Mouse (Mus musculus) midbrain, embryonic 12.5 days (tissue): ENCODE measurements around the gene Rps12. TPM values are rescaled to one million over a fixed set of nuclear protein-coding genes. Genes with fewer than 3 reads are reported as not detected.

Source experiments
- ATAC-seq: fragments of 200-750 bp; cut with Nextera tagmentation; 2 replicates; pipeline ENCODE4 v1.8.0; 2017; ENCODE audit warnings: low read depth, moderate TSS enrichment, moderate library complexity; ENCODE audit not compliant: low FRiP score
- H3K27ac ChIP-seq: fragments of 300-500 bp; sonication (generic); replicated peaks from 2 replicates; pipeline ENCODE4 v1.5.1; 2016; ENCODE audit warnings: mild to moderate bottlenecking
- H3K27me3 ChIP-seq: fragments of 300-500 bp; sonication (generic); 2 replicates; pipeline ENCODE4 v1.6.1; 2016; ENCODE audit warnings: mild to moderate bottlenecking
- H3K36me3 ChIP-seq: fragments of 300-500 bp; sonication (generic); 2 replicates; pipeline ENCODE4 v1.6.1; 2016
- H3K4me1 ChIP-seq: fragments of 300-500 bp; sonication (generic); 2 replicates; pipeline ENCODE4 v1.6.1; 2016
- H3K4me2 ChIP-seq: fragments of 300-500 bp; sonication (generic); replicated peaks from 2 replicates; pipeline ENCODE4 v1.6.1; 2016; ENCODE audit warnings: mild to moderate bottlenecking, moderate library complexity
- H3K4me3 ChIP-seq: fragments of 300-500 bp; sonication (generic); 2 replicates; pipeline ENCODE4 v1.5.1; 2016; ENCODE audit warnings: mild to moderate bottlenecking
- H3K9ac ChIP-seq: fragments of 300-500 bp; sonication (generic); replicated peaks from 2 replicates; pipeline ENCODE4 v1.6.1; 2016; ENCODE audit warnings: mild to moderate bottlenecking, moderate library complexity
- H3K9me3 ChIP-seq: fragments of 300-500 bp; sonication (generic); 2 replicates; pipeline ENCODE4 v1.6.1; 2016; ENCODE audit warnings: mild to moderate bottlenecking
- WGBS: fragments of 180-500 bp; shearing (Covaris S2); methylation state at CpG from one replicate; pipeline ENCODE4 v1.1.7; 2016; 5-methylcytosine and 5-hydroxymethylcytosine counted together
- polyA plus RNA-seq: library from polyadenylated mRNA; unstranded; fragments of >200 nt; fragmentation: Nextera tagmentation; extraction: Ambion mirVana; gene quantifications from 2 replicates; pipeline ENCODE4 v1.2.1, GENCODE M21; 2016

The Rps12 gene
- polyA plus RNA-seq, 1 experiment from 2014 or later, result 101 TPM

GRCm38 (mm10) chr10:23783493-23783884, 3.6 kb downstream of the Rps12 start:
- no peak for ATAC-seq
- Histone ChIP-seq H3K4me2 (no peak overlapping the region), H3K4me1 (peaks cover 27% of the 10 kb centered on the region), H3K9ac (no peak overlapping the region), H3K27me3 (no peaks in the 10 kb centered on the region), H3K27ac (no peak overlapping the region), H3K36me3 (peaks cover 40% of the 10 kb centered on the region), H3K9me3 (no peaks in the 10 kb centered on the region), H3K4me3 (no peak overlapping the region)
- WGBS, result 33% methylated on average over 2 of the region's 2 CpGs

DNA sequence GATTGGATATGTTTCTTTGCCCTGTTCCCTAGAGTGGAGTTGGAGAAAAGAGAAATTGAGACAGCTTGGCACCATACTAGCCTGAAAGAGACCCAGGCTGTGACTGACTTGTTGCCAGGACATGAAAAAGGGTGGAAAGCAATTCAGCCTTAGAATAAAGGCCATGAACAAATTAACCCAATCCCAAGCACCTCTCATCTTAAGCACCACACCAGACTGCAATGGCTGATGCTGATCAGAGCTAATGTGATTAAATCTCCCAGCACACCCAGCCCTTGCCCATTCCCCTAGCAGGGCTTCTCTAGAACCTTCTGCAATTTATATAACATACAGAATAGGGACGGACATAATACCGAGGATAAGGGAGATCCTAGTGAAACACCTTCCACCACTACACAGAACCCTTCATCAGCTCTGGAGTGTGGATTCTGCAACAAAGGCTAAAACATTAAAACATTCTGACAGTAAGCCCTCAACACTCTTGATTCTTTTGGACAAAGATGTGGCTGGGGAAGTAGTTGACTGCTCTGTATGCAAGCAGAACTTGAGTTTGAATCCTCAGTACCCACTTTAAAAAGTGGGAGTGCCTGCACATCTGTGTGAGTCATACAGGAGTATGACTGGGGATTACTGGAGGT, 4.1 kb downstream of the Rps12 start:
- H3K9me3 ChIP-seq, result no peaks in the 10 kb centered on the region
- peaks cover 40% of the 10 kb centered on the region for H3K36me3 ChIP-seq
- no peak overlapping the region for H3K4me3 ChIP-seq
- H3K4me1 ChIP-seq, result peaks cover 21% of the 10 kb centered on the region
- no peak for ATAC-seq
- H3K27ac ChIP-seq, result no peak overlapping the region
- WGBS, result 34% methylated on average over 2 of the region's 2 CpGs
- H3K27me3 ChIP-seq, result no peaks in the 10 kb centered on the region
- no peak overlapping the region for H3K9ac ChIP-seq
- H3K4me2 ChIP-seq, result no peak overlapping the region

- H3K4me2 ChIP-seq, result no peak overlapping the region
- no peak overlapping the region for H3K9ac ChIP-seq
- no peak for ATAC-seq
- H3K36me3 ChIP-seq, result peaks cover 40% of the 10 kb centered on the region
- H3K9me3 ChIP-seq, result no peaks in the 10 kb centered on the region
- no peak overlapping the region for H3K4me3 ChIP-seq
- H3K27ac ChIP-seq, result no peak overlapping the region
- peaks cover 20% of the 10 kb centered on the region for H3K4me1 ChIP-seq
- H3K27me3 ChIP-seq, result no peaks in the 10 kb centered on the region
- WGBS, result 83% methylated on average over 11 of the region's 11 CpGs
These were observed 5.0 kb downstream of the Rps12 start for GRCm38 (mm10) chr10:23781760-23782735.

DNA sequence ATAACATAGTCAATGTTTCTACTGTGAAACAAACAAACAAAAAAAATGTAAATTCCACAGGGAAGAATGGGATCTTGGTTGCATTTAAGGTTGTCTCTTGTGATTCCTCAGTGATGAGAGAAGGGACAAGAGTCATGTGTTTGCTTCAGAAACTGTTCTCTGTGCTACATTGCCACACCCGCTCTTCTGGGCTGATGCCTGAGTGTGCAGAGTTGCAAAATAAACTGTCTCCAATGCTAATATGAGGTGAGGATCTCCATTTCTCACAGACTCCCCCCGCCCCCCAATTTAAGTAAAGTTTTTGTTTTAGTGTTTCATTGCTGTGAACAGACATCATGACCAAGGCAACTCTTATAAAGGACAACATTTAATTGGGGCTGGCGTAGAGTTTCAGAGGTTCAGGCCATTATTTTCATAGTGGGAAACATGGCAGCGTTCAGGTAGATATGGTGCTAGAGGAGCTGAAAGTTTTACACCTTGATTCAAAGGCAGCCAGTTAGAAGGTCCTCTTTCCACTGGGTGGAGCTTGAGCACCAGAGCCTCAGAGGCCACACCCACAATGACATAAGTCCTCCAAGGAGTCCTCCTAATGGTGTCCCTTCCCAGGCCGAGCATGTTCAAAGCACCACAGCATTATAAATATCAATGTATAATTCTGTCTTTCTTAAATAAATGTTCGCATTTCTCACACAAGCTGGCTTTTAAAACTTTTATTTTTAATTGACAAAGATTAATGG, 6.4 kb downstream of the Rps12 start:
- Histone ChIP-seq H3K27me3 (no peaks in the 10 kb centered on the region), H3K27ac (no peak overlapping the region), H3K4me3 (no peak overlapping the region), H3K9me3 (no peaks in the 10 kb centered on the region), H3K4me2 (no peak overlapping the region), H3K9ac (no peak overlapping the region), H3K4me1 (peaks cover 12% of the 10 kb centered on the region), H3K36me3 (peaks cover 35% of the 10 kb centered on the region)
- 85% methylated on average over 6 of the region's 6 CpGs for WGBS
- ATAC-seq, result no peak

DNA sequence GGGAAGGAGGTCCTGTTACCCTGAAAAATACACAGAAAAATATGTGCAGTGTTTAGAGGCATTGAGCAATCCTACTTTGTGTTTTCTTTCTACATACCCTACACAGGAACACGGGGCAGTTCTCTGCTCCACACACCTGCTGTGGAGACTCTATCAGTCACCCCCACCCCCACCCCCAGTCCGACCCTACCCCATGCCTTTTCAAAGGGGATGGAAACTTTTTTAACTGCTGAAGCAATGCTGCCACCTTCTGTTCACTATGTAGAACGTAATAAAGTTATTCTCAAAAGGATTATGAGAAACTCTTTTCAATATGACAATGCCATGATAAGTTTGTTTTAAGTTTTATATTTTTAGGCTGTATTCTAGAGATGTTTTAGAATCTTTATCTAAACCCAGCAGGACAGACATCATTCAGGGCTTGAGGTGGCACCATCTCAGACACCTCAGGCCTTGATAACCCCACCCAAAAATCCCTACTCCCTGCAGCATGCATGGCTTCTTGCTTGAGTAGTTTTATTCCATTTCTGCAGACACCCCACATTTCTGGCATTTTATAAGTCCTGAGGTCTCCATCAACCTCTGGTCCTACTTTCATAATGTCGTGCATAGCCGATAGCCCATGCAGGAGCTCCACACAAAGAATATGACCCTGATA, 9.7 kb downstream of the Rps12 start:
- Histone ChIP-seq H3K4me1 (no peaks in the 10 kb centered on the region), H3K9ac (no peak overlapping the region), H3K27ac (no peak overlapping the region), H3K4me3 (no peak overlapping the region), H3K9me3 (no peaks in the 10 kb centered on the region), H3K27me3 (no peaks in the 10 kb centered on the region), H3K4me2 (no peak overlapping the region), H3K36me3 (peaks cover 7% of the 10 kb centered on the region; the same call in 1 of the 2 replicates)
- WGBS, result 32% methylated on average over 5 of the region's 5 CpGs
- ATAC-seq, result peak; percentile 70

DNA sequence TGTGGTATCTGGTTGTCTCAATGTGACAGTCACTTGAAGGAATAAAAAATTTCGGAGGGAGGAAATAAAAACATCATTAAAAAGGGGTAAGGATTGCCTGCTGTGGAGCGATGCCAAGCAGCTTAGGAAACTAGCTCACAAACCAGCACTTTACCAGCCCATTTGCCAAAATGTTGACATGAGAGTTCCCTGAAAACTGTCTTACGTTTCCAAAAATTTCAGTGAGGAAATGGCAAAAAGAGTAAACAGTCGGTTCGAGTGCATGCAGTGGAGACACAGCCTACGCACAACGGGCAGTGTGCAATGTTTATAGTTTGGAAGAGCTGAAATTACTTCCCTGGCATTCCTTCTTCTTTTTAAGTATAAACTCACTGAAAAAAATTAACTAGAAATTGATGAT, 32.9 kb downstream of the Rps12 start:
- Histone ChIP-seq H3K9ac (no peak overlapping the region), H3K4me1 (no peaks in the 10 kb centered on the region), H3K27me3 (no peaks in the 10 kb centered on the region), H3K27ac (no peak overlapping the region), H3K4me3 (no peak overlapping the region), H3K9me3 (no peaks in the 10 kb centered on the region), H3K4me2 (no peak overlapping the region), H3K36me3 (no peaks in the 10 kb centered on the region)
- no peak for ATAC-seq
- WGBS, result 80% methylated on average over 7 of the region's 7 CpGs

Other genes with a start within 250 kb of the Rps12 start
- gene Slc18b1, start 9.7 kb upstream of the Rps12 start, polyA plus RNA-seq, result 16.4 and 18.3 TPM in 2 replicates
- gene Vnn3, start 64.2 kb upstream of the Rps12 start, polyA plus RNA-seq, result not detected in 2 replicates
- 1.6 and 1.9 TPM in 2 replicates for gene Vnn1, start 107.4 kb upstream of the Rps12 start, polyA plus RNA-seq
- not detected in 2 replicates for gene Taar1, start 133.1 kb upstream of the Rps12 start, polyA plus RNA-seq
- gene Taar2, start 151.3 kb upstream of the Rps12 start, polyA plus RNA-seq, result not detected in 2 replicates
- gene Taar3, start 162.3 kb upstream of the Rps12 start, polyA plus RNA-seq, result not detected in 2 replicates
- gene Taar4, start 173.2 kb upstream of the Rps12 start, polyA plus RNA-seq, result not detected in 2 replicates
- gene Taar5, start 183.4 kb upstream of the Rps12 start, polyA plus RNA-seq, result not detected in 2 replicates
- not detected in 2 replicates for gene Taar6, start 198.4 kb upstream of the Rps12 start, polyA plus RNA-seq
- gene Taar7a, start 206.2 kb upstream of the Rps12 start, polyA plus RNA-seq, result not detected in 2 replicates
- gene Taar7b, start 212.7 kb upstream of the Rps12 start, polyA plus RNA-seq, result not detected in 2 replicates
- not detected in 2 replicates for gene Taar7d, start 239.9 kb upstream of the Rps12 start, polyA plus RNA-seq